Mouse (Mus musculus) small intestine, adult 2 months (tissue): ENCODE results near the gene Znrf3.

Experiments used
- CTCF ChIP-seq: fragments of 200-500 bp; IDR thresholded peaks from 2 replicates; pipeline ENCODE4 v1.5.1; 2012; ENCODE audit warnings: low read depth, mild to moderate bottlenecking, control low read depth, inconsistent platforms, low read length, moderate library complexity, mixed read lengths; ENCODE audit not compliant: insufficient replicate concordance, insufficient read length; ENCODE audit errors: extremely low read depth
- POLR2A ChIP-seq: fragments of 200-500 bp; IDR thresholded peaks from 2 replicates; pipeline ENCODE4 v1.6.1; 2012; ENCODE audit warnings: low read depth, mild to moderate bottlenecking, control low read depth, inconsistent platforms, low read length, moderate library complexity

DNA sequence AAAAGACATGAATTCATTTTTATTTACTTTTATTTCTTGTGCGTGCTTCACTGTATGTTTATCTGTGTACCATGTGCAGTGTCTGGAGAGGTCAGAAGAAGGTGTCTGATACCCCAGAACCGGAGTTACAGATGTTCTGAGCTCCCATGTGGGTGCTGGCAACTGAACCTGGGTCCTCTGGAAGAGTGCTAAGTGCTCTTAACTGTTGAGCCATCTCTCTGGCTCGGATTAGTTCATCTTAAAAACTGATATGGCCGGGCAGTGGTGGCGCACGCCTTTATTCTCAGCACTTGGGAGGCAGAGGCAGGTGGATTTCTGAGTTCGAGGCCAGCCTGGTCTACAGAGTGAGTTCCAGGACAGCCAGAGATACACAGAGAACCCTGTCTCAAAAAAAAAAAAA lies 201.4 kb downstream of the Znrf3 start:
- TF ChIP-seq POLR2A: no peak
- no peak for TF ChIP-seq CTCF
